Mouse (Mus musculus) layer of hippocampus, postnatal 36 days (tissue): ENCODE measurements around the gene Igfbp2. TPM values are rescaled to one million over a fixed set of nuclear protein-coding genes. Genes with fewer than 3 reads are reported as not detected.
A peak's percentile ranks its signal among the peaks of the same experiment; 100 is the strongest.

Experiments used
- DNase-seq, 2 experiments: peaks; one replicate each; pipeline ENCODE4 v3.0.0; 2022
- total RNA-seq, 2 experiments: library from RNA; stranded (reverse); gene quantifications; 2 replicates each; pipeline ENCODE4 v1.2.3; 2021

The Igfbp2 gene
- total RNA-seq: 10 to 100 TPM; 40.2 to 54.9 TPM

GRCm38 (mm10) chr1:72823751-72824706 is at the start of gene Igfbp2:
Gene Igfbp2, plus strand, starts transcription at chr1:72824503.
- DNase-seq: peak; percentile 16 to 23

DNA sequence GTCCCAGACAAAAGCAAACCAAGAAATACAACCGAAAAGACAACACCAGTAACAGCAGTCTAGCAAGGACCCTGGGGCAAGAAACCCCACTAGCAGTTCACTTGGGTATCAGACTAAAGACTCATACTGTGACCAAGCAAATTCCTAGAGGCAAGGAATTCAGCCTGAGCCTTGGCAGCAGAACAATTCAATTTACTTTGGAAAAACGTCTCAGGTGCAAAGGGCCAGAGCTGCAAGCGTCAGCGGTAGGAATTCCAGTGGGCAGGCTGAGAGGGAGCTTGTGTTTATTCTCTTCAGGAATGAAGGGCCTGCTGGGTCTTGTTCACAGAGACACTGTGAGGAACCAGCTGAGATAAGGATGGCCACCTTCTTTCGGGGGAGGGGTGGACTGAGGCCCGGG is 45.5 kb upstream of the Igfbp2 start:
- DNase-seq: no peak

GRCm38 (mm10) chr1:72780720-72781119 is 43.6 kb upstream of the Igfbp2 start:
- DNase-seq: no peak

- DNase-seq: no peak
Observed at GRCm38 (mm10) chr1:72783341-72783740, 41.0 kb upstream of the Igfbp2 start.

DNA sequence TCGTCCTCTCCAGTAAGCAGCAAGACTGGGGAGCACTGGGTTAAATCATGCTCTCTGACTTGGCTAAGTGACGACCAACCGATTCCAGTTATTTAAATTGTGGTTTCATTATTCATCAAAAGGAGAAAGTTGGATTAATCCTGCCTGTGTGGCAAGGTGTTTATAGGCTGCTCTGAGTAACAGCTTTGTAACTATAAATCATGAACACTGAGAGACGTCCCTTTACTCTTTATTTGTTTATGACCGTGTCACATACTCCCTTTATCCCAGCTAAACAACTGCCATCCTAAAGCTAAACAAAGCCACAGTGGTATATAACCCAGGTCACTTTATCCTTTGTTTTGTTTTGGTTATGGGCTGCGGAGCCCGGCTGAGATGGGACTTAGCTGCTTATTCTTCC is 40.3 kb upstream of the Igfbp2 start:
- no peak for DNase-seq

GRCm38 (mm10) chr1:72790670-72791069 is 33.6 kb upstream of the Igfbp2 start:
- DNase-seq: no peak

DNA sequence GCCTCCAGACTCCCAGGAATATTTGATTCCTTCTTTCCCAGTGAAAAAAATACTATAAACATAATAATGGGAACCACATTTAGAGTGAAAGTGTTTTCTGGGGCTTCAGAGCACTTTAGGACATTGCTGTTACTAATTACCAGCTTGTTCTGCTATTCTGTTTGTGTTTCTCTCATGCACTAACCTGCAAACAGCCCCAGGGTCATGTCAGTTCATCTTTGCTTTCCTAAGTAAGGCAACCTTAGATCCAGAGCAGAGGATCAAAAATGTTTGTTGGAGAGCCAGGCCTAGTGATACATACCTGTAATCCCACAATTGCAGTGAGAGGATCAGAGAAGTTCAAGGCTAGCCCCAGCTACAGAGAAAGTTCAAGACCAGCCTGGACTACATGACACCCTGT is 32.6 kb upstream of the Igfbp2 start:
- no peak for DNase-seq

DNA sequence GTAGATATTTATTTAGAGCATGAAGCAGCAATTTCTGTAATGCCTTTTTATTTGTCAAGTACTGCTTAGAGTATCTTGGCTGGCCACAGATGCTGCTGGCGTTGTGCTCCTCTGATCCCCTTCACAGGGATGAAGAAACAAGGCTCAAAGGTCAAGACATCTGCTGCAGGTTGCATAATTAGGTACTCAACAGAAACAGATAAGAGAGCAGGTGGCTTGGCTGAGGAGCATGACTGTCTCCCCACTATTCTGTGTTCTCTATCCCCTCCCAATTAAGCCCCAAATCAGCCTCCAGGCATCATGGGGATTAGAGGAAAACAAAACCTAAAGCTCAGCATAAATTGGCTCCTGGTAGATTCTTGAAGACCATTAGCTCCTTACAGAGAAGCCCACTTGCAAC is 32.0 kb upstream of the Igfbp2 start:
- no peak for DNase-seq

- DNase-seq: no peak
Observed at GRCm38 (mm10) chr1:72793230-72793629, 31.1 kb upstream of the Igfbp2 start.

- no peak for DNase-seq
Observed at GRCm38 (mm10) chr1:72796128-72796527, 28.2 kb upstream of the Igfbp2 start.

DNA sequence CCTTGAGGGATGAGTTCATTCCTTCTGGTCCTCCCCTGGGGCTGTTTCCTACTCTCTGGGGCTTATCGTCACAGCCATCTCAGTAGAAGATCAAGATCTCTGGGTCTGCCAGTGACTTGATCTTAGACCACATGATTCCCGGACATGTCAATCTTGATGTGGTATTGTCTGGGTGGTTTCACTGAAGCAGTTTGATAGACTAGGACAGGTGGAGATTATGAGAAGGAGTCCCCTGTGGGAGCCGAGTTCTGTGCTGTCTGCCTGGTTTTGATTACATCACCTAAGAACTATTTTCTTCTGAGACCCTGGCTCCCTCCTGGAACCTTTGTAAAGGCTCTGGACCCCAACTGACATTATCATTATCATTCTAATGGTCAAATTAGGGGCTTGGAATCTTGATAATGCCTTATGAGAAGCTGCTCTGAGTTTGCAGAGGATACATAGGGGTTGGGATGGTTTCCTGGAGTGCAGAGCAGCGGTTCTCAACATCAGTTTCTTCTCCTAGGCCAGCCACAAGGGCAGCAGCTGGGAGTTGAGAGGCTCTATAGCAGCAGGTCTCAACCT is 27.1 kb upstream of the Igfbp2 start:
- no peak for DNase-seq

- DNase-seq: no peak
Observed at GRCm38 (mm10) chr1:72798441-72798840, 25.9 kb upstream of the Igfbp2 start.

- DNase-seq: no peak
Observed at GRCm38 (mm10) chr1:72804031-72804430, 20.3 kb upstream of the Igfbp2 start.

DNA sequence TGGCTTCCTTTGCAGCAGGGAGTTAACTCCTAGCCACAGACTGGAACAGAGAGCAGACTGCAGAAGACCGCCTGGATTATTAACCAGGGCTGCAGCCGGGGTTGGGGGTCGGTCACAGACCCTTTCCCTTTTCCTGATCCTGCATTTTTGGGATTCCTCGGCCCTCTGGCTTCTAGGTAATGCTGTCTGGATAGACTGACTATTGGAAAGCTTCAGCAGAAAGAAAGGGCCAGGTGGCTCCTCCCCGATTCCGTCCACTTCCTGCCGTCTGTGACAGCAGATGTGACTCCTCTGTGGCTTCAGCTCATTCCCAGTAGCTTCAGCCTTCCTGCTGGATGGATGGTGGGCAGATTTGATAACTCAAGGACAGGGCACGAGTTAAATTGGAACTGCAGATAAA is 19.3 kb upstream of the Igfbp2 start:
- no peak for DNase-seq

DNA sequence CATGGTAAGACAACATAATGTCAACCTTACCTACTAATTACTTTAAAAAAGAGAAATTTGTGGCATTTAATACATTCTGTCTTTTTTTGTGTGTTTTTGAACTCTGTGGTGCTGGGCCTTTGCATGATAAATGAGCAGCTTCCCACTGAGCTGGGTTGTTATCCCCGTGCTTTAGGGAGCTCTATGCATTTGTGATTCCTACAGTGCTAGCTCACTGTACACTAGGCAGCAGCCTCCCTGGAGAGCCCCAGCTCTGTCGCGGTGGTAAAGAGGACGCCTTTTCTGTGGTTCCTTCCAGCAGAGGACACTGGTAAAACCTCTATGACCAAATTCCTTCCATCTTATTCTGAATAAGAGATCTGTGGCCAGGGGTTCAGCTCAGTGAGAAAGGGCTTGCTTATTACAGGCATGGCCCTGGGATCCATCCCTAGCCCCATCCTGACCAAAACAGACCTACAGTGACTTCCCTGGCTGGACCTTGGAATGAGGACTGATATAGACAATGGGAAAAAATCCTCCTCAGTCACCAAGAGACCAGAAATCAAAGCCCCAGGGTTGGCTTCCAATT is 18.7 kb upstream of the Igfbp2 start:
- DNase-seq: no peak

DNA sequence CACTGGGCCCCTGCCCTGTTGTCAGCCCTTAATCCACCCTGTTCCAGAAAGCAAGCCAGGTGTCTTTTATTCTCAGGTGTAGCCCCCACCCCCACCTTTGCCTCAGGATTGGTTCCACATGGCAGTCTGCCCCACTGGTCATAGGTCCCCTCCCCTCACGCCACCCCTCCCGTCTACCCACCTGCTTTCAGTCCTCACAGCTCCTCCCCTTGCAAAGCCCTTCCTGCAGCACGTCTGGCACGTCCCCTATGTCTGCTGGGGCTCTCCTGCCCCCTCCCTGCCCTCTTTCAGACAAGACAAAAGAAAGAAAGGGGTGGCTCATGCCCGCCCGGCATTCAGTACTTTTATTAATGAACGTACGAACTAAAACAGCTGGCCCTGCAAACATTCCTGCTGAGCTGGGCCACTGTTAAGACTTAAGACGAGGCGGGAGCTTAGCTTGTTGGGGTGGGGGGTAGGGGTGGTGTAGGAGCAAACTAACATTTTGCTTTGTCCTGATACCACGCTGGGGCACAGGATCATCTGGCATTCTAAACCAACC is 18.2 kb upstream of the Igfbp2 start:
- no peak for DNase-seq

- DNase-seq: no peak
Observed at GRCm38 (mm10) chr1:72809304-72809703, 15.0 kb upstream of the Igfbp2 start.

GRCm38 (mm10) chr1:72809951-72810675 is 14.2 kb upstream of the Igfbp2 start:
- peak in 1 of 2 experiments; percentile 18 for DNase-seq

- no peak for DNase-seq
Observed at GRCm38 (mm10) chr1:72811061-72811460, 13.2 kb upstream of the Igfbp2 start.

- DNase-seq: no peak
Observed at GRCm38 (mm10) chr1:72813089-72813638, 11.1 kb upstream of the Igfbp2 start.

GRCm38 (mm10) chr1:72813639-72814403 is 10.5 kb upstream of the Igfbp2 start:
- no peak for DNase-seq

DNA sequence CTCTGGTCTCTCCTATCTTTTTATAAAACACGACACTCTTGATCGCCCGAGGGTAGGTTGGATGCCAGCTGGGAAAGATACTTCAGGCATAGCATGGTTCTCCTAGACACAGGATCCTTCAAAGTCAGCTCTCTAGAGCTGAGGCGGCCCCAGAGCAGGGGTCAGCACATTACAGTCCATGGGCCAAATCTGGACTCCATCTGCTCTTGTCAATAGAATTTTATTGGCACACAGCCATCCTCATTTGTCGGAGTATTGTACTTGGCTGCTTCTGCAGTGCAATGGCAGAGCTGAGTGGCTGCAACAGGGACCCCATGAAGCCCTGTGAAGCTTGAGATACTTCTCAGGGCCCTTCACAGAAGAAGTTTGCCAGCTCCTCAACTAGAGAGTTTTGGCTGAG is 9.1 kb upstream of the Igfbp2 start:
- no peak for DNase-seq
